Mouse (Mus musculus) small intestine, adult 2 months (tissue): ENCODE results near the gene Cyld. TPM values are rescaled to one million over a fixed set of nuclear protein-coding genes. Genes with fewer than 3 reads are reported as not detected.

ENCODE experiments used
- H3K27ac ChIP-seq: fragments of 200-500 bp; 2 replicates; pipeline ENCODE4 v1.5.1; 2012; ENCODE audit warnings: low read depth, low read length, control low read depth, inconsistent platforms; ENCODE audit not compliant: insufficient read depth
- H3K27me3 ChIP-seq: fragments of 200-500 bp; 2 replicates; pipeline ENCODE4 v1.6.1; 2012; ENCODE audit warnings: mild to moderate bottlenecking, moderate library complexity, low read length, inconsistent platforms; ENCODE audit not compliant: control insufficient read depth, insufficient read depth
- H3K36me3 ChIP-seq: fragments of 200-500 bp; 2 replicates; pipeline ENCODE4 v1.6.1; 2012; ENCODE audit warnings: mild to moderate bottlenecking, low read length, control low read depth, inconsistent platforms; ENCODE audit not compliant: control insufficient read depth, insufficient read depth
- H3K4me1 ChIP-seq: fragments of 200-500 bp; 2 replicates; pipeline ENCODE4 v1.6.1; 2012; ENCODE audit warnings: low read length, inconsistent platforms, mixed read lengths; ENCODE audit not compliant: control insufficient read depth, insufficient read depth, insufficient read length
- H3K4me3 ChIP-seq: fragments of 200-500 bp; 2 replicates; pipeline ENCODE4 v1.5.1; 2012; ENCODE audit warnings: low read depth, mild to moderate bottlenecking, control low read depth, inconsistent platforms, low read length, moderate library complexity
- CTCF ChIP-seq: fragments of 200-500 bp; IDR thresholded peaks from 2 replicates; pipeline ENCODE4 v1.5.1; 2012; ENCODE audit warnings: low read depth, mild to moderate bottlenecking, control low read depth, inconsistent platforms, low read length, moderate library complexity, mixed read lengths; ENCODE audit not compliant: insufficient replicate concordance, insufficient read length; ENCODE audit errors: extremely low read depth
- POLR2A ChIP-seq: fragments of 200-500 bp; IDR thresholded peaks from 2 replicates; pipeline ENCODE4 v1.6.1; 2012; ENCODE audit warnings: low read depth, mild to moderate bottlenecking, control low read depth, inconsistent platforms, low read length, moderate library complexity
- WGBS: fragments of 180-500 bp; shearing (Covaris S2); methylation state at CpG from one replicate; pipeline ENCODE4 v1.1.7; 2018; 5-methylcytosine and 5-hydroxymethylcytosine counted together
- polyA plus RNA-seq: library from polyadenylated mRNA; depleted of rRNA; stranded (reverse); fragments of >200 nt; gene quantifications from 2 replicates; pipeline ENCODE4 v1.2.3, GENCODE M21; 2012

The Cyld gene
- polyA plus RNA-seq, 1 experiment = 4.7 TPM

DNA sequence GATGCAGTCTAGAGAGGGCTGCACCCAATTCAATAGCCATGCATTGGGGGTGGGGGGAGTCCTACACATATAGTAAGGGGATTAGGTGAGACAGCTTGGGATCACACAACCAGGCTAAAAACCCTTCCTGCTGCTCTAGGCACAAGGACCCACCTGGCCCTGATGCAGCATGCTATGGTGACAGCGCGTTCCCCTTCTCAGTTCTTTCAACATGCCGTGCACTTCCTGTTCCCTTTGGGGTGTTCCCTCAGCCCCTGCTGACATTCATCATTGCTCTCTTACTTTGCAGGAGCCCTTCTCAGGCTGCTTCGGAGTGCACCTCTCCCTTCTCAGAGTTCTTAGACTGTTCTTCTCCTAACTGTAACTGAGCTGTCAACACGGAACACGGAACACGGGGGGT lies 2.5 kb upstream of the Cyld start:
- Histone ChIP-seq H3K4me3 (no peak overlapping the region), H3K27ac (no peak overlapping the region), H3K4me1 (peaks cover 2% of the 10 kb centered on the region; the same call in 1 of the 2 replicates), H3K27me3 (0 out of 2 replicates have a peak, but pooled peaks cover 3% of the 10 kb centered on the region), H3K36me3 (no peaks in the 10 kb centered on the region)
- WGBS = 62% methylated on average over 7 of the region's 7 CpGs
- TF ChIP-seq CTCF (no peak), POLR2A (no peak)

DNA sequence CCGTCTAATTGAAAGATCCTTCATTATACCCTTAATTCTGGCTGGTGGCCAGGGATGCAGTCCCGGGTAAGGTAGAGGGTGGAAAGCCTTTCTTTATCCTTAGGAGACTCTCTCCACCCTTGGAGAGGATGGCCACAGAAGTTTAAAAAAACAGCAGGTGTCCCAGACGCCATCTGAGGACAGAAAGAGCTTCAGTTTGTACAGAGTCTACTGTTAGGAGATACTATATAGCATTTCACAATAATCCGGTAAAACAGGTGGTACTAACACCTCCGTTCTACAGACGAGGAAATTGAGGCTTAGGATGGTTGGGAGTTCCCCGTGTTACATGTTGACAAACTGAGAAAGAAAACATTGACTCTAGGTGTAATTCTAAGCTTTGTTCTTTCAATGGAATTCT lies 600 bp upstream of the Cyld start:
- 5% methylated on average over 7 of the region's 7 CpGs for WGBS
- peak overlapping the region; percentile 87 for H3K4me3 ChIP-seq
- 0 out of 2 replicates have a peak, but pooled peaks cover 3% of the 10 kb centered on the region for H3K27me3 ChIP-seq
- H3K4me1 ChIP-seq = peaks cover 2% of the 10 kb centered on the region; the same call in 1 of the 2 replicates
- TF ChIP-seq POLR2A (no peak), CTCF (no peak)
- peak overlapping the region; percentile 7; the same call in 1 of the 2 replicates for H3K27ac ChIP-seq
- no peaks in the 10 kb centered on the region for H3K36me3 ChIP-seq

DNA sequence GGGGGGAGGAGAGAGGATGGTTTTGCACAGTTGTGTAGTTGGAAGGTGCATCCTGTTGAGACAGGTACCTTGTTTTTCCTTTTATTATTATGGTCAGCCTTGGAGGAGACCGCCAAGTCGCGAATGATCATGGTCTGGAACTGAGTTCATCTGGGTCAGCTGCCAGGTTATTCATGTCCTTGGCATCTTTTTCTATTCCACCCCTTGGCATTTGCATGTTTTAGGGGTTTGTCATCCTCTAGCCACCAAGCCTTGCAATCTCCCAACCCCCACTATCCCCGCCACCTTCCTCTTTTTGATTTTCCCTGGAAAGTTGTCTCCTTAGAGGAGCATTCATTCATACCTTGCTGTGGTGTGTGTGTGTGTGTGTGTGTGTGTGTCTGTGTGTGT lies 809 bp downstream of the Cyld start:
- 0 out of 2 replicates have a peak, but pooled peaks cover 3% of the 10 kb centered on the region for H3K27me3 ChIP-seq
- H3K4me3 ChIP-seq = peak overlapping the region; percentile 87
- H3K27ac ChIP-seq = peak overlapping the region; percentile 99
- H3K36me3 ChIP-seq = no peaks in the 10 kb centered on the region
- WGBS = 3% methylated on average over 4 of the region's 4 CpGs
- H3K4me1 ChIP-seq = peaks cover 4% of the 10 kb centered on the region
- TF ChIP-seq POLR2A = no peak
- TF ChIP-seq CTCF = no peak

DNA sequence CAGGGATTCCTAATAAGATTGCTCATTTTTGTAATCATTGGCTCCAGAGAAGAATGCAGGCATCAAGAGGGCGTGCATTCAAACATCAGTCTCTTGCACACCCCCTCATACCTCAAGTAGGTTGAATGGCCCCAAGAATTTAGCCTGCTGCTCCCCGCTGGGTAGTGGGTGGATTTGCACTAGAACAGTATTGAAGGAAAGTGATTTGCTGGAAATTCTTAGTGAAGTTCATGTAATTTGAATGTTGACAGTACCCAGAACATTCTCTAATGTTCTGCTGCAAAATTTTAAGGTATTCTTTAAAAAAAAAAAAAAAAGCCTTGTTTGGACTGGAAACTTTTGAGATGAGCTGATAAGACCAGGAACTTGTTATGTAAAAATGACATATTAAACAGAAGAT lies 1.2 kb downstream of the Cyld start:
- no peaks in the 10 kb centered on the region for H3K36me3 ChIP-seq
- H3K27me3 ChIP-seq = 0 out of 2 replicates have a peak, but pooled peaks cover 3% of the 10 kb centered on the region
- no peak for TF ChIP-seq POLR2A
- TF ChIP-seq CTCF = no peak
- H3K4me1 ChIP-seq = peaks cover 4% of the 10 kb centered on the region
- H3K27ac ChIP-seq = peak overlapping the region; percentile 99
- H3K4me3 ChIP-seq = peak overlapping the region; percentile 87; the same call in 1 of the 2 replicates
- WGBS = 31% methylated on average over 2 of the region's 2 CpGs

DNA sequence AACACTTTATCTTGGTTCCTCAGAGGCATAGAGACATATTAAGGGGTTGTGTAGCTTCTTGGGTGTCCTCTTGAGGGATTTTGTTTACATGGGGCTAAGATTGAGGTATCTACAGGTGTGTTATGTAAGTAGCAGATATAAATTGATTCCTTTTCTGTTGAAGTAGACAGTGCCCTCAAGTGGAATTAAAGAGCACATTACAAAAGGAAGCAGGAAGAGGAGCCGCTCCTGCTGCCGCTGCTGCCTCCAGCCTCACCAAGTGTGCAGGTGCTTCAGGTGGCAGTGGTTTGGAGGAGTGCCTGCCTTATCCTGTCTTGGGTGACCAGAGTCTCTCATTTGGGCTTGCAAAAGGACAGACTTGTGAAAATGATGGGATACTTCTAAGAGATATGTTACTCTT lies 4.8 kb downstream of the Cyld start:
- 12% methylated on average over 2 of the region's 2 CpGs for WGBS
- H3K36me3 ChIP-seq = 0 out of 2 replicates have a peak, but pooled peaks cover 4% of the 10 kb centered on the region
- TF ChIP-seq POLR2A (no peak), CTCF (peak; percentile 52; the same call in 1 of the 2 replicates)
- H3K27ac ChIP-seq = no peak overlapping the region
- H3K4me3 ChIP-seq = no peak overlapping the region
- H3K27me3 ChIP-seq = no peaks in the 10 kb centered on the region
- H3K4me1 ChIP-seq = peaks cover 2% of the 10 kb centered on the region

DNA sequence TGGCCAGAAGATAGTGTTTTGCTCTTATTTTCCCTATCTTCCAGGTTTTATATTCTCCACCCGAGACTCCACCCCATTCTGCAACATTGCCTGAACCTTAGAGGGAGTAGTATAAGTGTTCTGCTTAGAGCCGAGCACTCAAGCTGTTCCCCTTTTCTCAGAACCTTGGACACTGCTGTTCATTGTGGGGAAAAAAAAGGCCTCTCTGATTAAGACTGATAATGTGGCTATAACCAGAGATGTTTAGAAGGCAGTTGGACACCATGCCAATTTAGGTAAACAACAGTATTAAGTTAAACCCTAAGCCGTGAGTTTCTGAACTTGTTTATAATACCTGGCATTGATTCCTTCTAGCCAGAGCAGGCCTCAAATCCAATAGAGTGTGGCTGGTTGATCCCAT lies 6.0 kb downstream of the Cyld start:
- TF ChIP-seq POLR2A (no peak), CTCF (no peak)
- Histone ChIP-seq H3K4me3 (no peak overlapping the region), H3K36me3 (peaks cover 10% of the 10 kb centered on the region; the same call in 1 of the 2 replicates), H3K27ac (no peak overlapping the region), H3K27me3 (no peaks in the 10 kb centered on the region), H3K4me1 (peaks cover 2% of the 10 kb centered on the region)
- 80% methylated on average over 3 of the region's 3 CpGs for WGBS

DNA sequence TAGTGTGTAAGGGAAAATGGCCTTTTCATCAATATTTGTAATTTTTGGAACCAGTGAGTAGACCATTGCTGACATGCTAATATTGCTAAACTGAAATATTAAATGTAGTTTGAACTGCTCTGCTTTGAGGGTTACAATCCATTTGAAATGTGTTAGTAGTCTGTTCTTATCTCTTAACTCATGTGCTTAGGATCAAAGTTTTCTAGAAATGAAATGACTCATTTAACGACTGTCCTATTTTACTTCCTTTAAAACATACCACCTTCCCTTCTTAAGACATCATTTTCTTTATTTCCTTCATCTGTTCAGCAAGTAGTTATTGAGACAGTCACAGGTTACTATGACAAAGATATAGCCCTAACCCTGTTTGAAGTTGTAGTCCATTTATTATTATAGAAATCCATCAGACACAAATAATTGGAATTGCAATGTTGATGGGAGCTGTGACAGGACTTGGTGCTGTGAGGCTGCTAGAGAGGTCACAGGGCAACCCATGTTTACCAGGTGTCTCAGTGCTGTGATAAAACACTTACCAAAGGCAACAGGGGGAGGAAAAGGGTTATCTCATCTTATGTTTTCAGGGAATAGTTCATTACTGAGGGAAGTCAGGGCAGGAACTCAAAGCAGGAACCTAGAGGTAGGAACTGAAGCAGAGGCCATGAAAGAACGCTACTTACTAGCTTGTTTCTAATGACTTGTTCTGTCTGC lies 26.6 kb downstream of the Cyld start:
- H3K36me3 ChIP-seq = peaks cover 30% of the 10 kb centered on the region
- 57% methylated on average over 2 of the region's 2 CpGs for WGBS
- H3K4me1 ChIP-seq = peaks cover 4% of the 10 kb centered on the region; the same call in 1 of the 2 replicates
- no peak overlapping the region for H3K4me3 ChIP-seq
- TF ChIP-seq POLR2A (no peak), CTCF (no peak)
- H3K27ac ChIP-seq = peak overlapping the region; percentile 95
- H3K27me3 ChIP-seq = no peaks in the 10 kb centered on the region
